Mouse (Mus musculus) brain, embryonic 14.5 days (tissue): ENCODE data around the gene Armc8.

ENCODE experiments used
- CTCF ChIP-seq: fragments of 200-500 bp; IDR thresholded peaks from 2 replicates; pipeline ENCODE4 v1.5.1; 2012; ENCODE audit warnings: inconsistent platforms, mild to moderate bottlenecking, moderate library complexity, borderline replicate concordance; ENCODE audit not compliant: insufficient read depth, insufficient read length; ENCODE audit errors: extremely low read depth
- POLR2A ChIP-seq: fragments of 200-500 bp; IDR thresholded peaks from 2 replicates; pipeline ENCODE4 v1.6.1; 2012; ENCODE audit warnings: mild to moderate bottlenecking, inconsistent platforms, borderline replicate concordance; ENCODE audit not compliant: poor library complexity, insufficient read depth, insufficient read length, severe bottlenecking; ENCODE audit errors: extremely low read depth

DNA sequence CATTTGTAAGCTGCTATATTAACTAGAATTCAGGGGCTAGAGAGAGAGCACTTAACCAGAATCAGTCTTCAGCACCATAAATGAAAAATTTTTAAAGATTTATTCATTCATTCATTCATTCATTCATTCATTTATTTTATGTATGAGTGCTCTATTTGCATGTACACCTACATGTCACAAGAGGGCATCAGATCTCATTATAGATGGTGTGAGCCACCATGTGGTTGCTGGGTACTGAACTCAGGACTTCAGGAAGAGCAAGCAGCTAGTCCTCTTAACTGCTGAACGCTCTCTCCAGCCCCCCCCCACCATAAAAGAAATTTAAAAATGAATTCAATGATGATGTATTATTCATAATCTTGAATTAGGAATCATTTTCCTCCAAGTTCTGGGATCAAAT, 22.4 kb downstream of the Armc8 start:
- TF ChIP-seq POLR2A (no peak), CTCF (no peak)
